10 mouse cellular contexts compared by ENCODE assay signal in the genomic region with DNA sequence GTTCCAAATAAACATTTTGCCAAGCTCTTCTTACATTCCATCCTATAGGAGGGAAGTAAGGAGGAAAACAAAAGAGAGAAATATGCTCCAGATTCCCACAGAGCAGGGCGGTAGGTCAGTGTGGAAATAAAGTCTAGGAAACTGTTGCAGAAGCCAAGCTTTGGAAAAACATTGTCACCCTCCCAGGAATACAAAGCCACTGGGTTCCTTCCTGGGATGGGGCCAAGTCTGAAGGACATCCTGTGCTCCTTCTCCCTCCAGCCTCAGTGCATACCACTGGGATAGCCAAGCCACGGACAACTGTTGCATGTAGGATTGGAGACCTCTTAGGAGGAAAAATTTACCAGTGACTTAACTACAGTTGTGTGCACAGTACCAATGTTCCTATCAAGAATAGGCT.
DNase-seq lines count a peak whose midpoint lies in the region; ATAC-seq lines count a peak whose summit lies in the region.
"Had no signal": no experiment of that assay in that cellular context is flagged by ENCODE, and none has a peak within 500 bp of the region (broad histone marks: within the 10 kb centered on the region; RNA-seq: fewer than 3 reads in every experiment).

No protein-coding gene starts in this region.

- ATAC-seq in monocyte, adult 5-6 weeks (replicated peaks; ENCODE audit: insufficient number of reproducible peaks, low FRiP score, low TSS enrichment, poor library complexity, severe bottlenecking) = no peak
- ATAC-seq: intestine, embryonic 16.5 days had no signal

- intact Hi-C loops in heart, postnatal 10 days (cut with DNase I) = no loop called here

- peak; percentile 11 for DNase-seq in gastrocnemius, adult 18-20 months (ENCODE audit: low spot score)
- DNase-seq in gastrocnemius, postnatal 10 days = no peak
- DNase-seq in lung, postnatal 10 days = peak; percentile 27
- no peak for DNase-seq in lung, postnatal 36 days
- DNase-seq in heart, postnatal 10 days = peak; percentile 8 to 28
- DNase-seq in right cerebral cortex, postnatal 36 days (ENCODE audit: low spot score in 2 of 2) = no peak
- DNase-seq: embryo, embryonic 11 days; liver, embryonic 13.5 days had no signal

Comparison
In these comparisons a context has a peak if more than half of its experiments do, and no peak if none do; other contexts are left out.
1. DNase-seq: peak in gastrocnemius, adult 18-20 months (single experiment), lung, postnatal 10 days (single experiment) and heart, postnatal 10 days (2 of 2); none in gastrocnemius, postnatal 10 days (single experiment), lung, postnatal 36 days (single experiment) and right cerebral cortex, postnatal 36 days (0 of 2).